Comparison of ENCODE assay signal across 8 mouse cellular contexts in the genomic region with DNA sequence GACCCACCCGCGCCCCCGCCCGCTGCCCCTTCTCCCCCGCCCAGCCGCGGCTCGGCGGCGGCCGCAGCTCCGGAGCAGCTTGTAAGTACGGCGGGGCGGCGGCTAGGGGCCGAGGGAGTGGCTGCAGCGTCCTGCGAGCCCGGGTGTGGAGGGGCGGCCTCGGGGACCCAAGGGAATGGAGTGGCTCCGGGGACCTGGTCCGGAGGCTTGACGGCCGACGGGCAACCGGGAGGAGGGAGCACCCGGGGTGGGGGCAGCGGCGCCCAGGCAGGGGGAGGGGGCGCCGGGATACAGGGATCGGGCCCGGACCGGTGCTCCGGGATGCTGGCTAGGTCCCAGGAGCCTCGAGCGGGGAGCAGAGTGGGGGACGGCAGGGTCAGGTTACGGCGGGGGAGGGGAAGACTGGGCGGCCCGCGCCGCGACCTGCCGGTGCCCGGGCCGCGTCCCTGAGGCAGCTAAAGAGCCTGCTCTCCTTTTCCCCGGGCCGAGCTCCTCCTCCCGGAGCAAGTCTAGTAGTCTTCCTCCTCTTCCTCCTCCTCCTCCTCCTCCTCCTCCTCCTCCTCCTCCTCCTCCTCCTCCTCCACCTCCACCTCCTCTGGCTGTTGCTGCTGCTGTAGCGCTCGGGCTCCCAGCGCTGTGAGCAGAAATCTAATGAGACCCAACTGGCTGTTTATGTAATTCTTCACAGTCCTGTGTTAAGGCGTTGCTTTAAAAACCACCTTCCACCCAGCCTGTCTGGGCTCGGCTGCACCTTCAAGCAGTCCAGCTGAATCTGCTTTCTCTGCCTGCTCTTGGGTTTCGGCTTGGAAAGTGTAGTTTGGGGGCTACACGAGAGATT. TPM values are rescaled to one million over a fixed set of nuclear protein-coding genes. Genes with fewer than 3 reads are reported as not detected.
DNase-seq lines count a peak whose midpoint lies in the region; ATAC-seq and TF ChIP-seq lines count a peak whose summit lies in the region.

No protein-coding gene starts in this region.

- peak overlapping the region; percentile 71 for H3K4me2 ChIP-seq in heart, embryonic 12.5 days
- H3K4me2 ChIP-seq in kidney, postnatal 0 days (ENCODE audit: low read length): peak overlapping the region; percentile 59
- H3K4me2 ChIP-seq in liver, embryonic 15.5 days: peak overlapping the region; percentile 98
- peak overlapping the region; percentile 43 for H3K4me2 ChIP-seq in neural tube, embryonic 11.5 days (ENCODE audit: low read depth)

- H3K36me3 ChIP-seq in heart, embryonic 12.5 days: peaks cover 14% of the 10 kb centered on the region
- 0 out of 2 replicates have a peak, but pooled peaks cover 9% of the 10 kb centered on the region for H3K36me3 ChIP-seq in kidney, postnatal 0 days (ENCODE audit: insufficient read depth, low read length)
- H3K36me3 ChIP-seq in liver, embryonic 15.5 days (replicated peaks): peaks cover 13% of the 10 kb centered on the region
- H3K36me3 ChIP-seq in neural tube, embryonic 11.5 days (ENCODE audit: control insufficient read depth, insufficient read depth, low read length): no peaks in the 10 kb centered on the region; the same call in 1 of the 2 replicates

- H3K4me1 ChIP-seq in embryonic fibroblast, embryonic 13.5 days (ENCODE audit: control insufficient read depth, insufficient read depth, low read length): no peaks in the 10 kb centered on the region
- H3K4me1 ChIP-seq in heart, embryonic 12.5 days (replicated peaks): peaks cover 18% of the 10 kb centered on the region
- no peaks in the 10 kb centered on the region; the same call in 1 of the 2 replicates for H3K4me1 ChIP-seq in kidney, postnatal 0 days (replicated peaks; ENCODE audit: insufficient read depth, low read length)
- H3K4me1 ChIP-seq in liver, embryonic 15.5 days (replicated peaks): peaks cover 27% of the 10 kb centered on the region
- H3K4me1 ChIP-seq in neural tube, embryonic 11.5 days (ENCODE audit: control insufficient read depth, insufficient read depth, low read length): peaks cover 13% of the 10 kb centered on the region

- no peak for TF ChIP-seq POLR2A in embryonic fibroblast, embryonic 13.5 days (IDR thresholded peaks at IDR 0.05; ENCODE audit: low read depth, low read length)

- peak overlapping the region; percentile 98 for H3K9ac ChIP-seq in heart, embryonic 12.5 days
- H3K9ac ChIP-seq in kidney, postnatal 0 days (ENCODE audit: low read depth, low read length): peak overlapping the region; percentile 98
- H3K9ac ChIP-seq in liver, embryonic 15.5 days: peak overlapping the region; percentile 98
- H3K9ac ChIP-seq in neural tube, embryonic 11.5 days (ENCODE audit: low read length): peak overlapping the region; percentile 95

- H3K9me3 ChIP-seq in heart, embryonic 12.5 days (replicated peaks): no peaks in the 10 kb centered on the region
- no peaks in the 10 kb centered on the region for H3K9me3 ChIP-seq in kidney, postnatal 0 days (replicated peaks; ENCODE audit: low read length)
- H3K9me3 ChIP-seq in liver, embryonic 15.5 days (replicated peaks): no peaks in the 10 kb centered on the region
- no peaks in the 10 kb centered on the region for H3K9me3 ChIP-seq in neural tube, embryonic 11.5 days (ENCODE audit: control insufficient read depth, low read length)

- H3K27ac ChIP-seq in embryonic fibroblast, embryonic 13.5 days (ENCODE audit: insufficient read depth, low read length): peak overlapping the region; percentile 47; the same call in 1 of the 2 replicates
- peak overlapping the region; percentile 99 for H3K27ac ChIP-seq in heart, embryonic 12.5 days (ENCODE audit: poor library complexity, severe bottlenecking)
- H3K27ac ChIP-seq in kidney, postnatal 0 days: peak overlapping the region; percentile 99
- H3K27ac ChIP-seq in liver, embryonic 15.5 days (replicated peaks): peak overlapping the region; percentile 95
- peak overlapping the region; percentile 98 for H3K27ac ChIP-seq in neural tube, embryonic 11.5 days (ENCODE audit: low read depth, low read length)

- no peak for TF ChIP-seq CTCF in embryonic fibroblast, embryonic 13.5 days (IDR thresholded peaks at IDR 0.05; ENCODE audit: borderline replicate concordance, insufficient read depth, low read length)
- no peak for TF ChIP-seq CTCF in kidney, postnatal 0 days (IDR thresholded peaks at IDR 0.05; ENCODE audit: low read depth)

- peak overlapping the region; percentile 76 for H3K4me3 ChIP-seq in embryonic fibroblast, embryonic 13.5 days (ENCODE audit: insufficient read depth, low read length)
- peak overlapping the region; percentile 93 for H3K4me3 ChIP-seq in heart, embryonic 12.5 days
- H3K4me3 ChIP-seq in kidney, postnatal 0 days (replicated peaks; ENCODE audit: low read depth, low read length): peak overlapping the region; percentile 97
- H3K4me3 ChIP-seq in liver, embryonic 15.5 days (replicated peaks): peak overlapping the region; percentile 92
- H3K4me3 ChIP-seq in neural tube, embryonic 11.5 days (ENCODE audit: low read depth, low read length): peak overlapping the region; percentile 96

- peak; percentile 30 for ATAC-seq in heart, embryonic 12.5 days (ENCODE audit: insufficient number of reproducible peaks, low FRiP score)
- ATAC-seq in kidney, postnatal 0 days (replicated peaks; ENCODE audit: low FRiP score, low read depth): peak; percentile 18
- peak; percentile 38 for ATAC-seq in liver, embryonic 15.5 days (ENCODE audit: insufficient read depth)
- ATAC-seq in neural tube, embryonic 11.5 days (ENCODE audit: insufficient read depth, low FRiP score, low TSS enrichment): peak; percentile 14

- under 1% methylated on average over 54 of the region's 61 CpGs for WGBS in heart, embryonic 12.5 days
- under 1% methylated on average over 41 of the region's 61 CpGs for WGBS in kidney, postnatal 0 days
- WGBS in liver, embryonic 15.5 days (ENCODE audit: insufficient replicate concordance): 1% methylated on average over 50 of the region's 61 CpGs
- 0% methylated on average over 43 of the region's 61 CpGs for WGBS in neural tube, embryonic 11.5 days

- no peaks in the 10 kb centered on the region for H3K27me3 ChIP-seq in heart, embryonic 12.5 days (replicated peaks)
- H3K27me3 ChIP-seq in kidney, postnatal 0 days (ENCODE audit: insufficient read depth, low read length): no peaks in the 10 kb centered on the region
- H3K27me3 ChIP-seq in liver, embryonic 15.5 days: no peaks in the 10 kb centered on the region
- H3K27me3 ChIP-seq in neural tube, embryonic 11.5 days (ENCODE audit: control insufficient read depth, insufficient read depth, low read length): no peaks in the 10 kb centered on the region

- DNase-seq in 3T3-L1 (ENCODE audit: low read depth, low spot score): peak; percentile 55
- DNase-seq in adrenal gland, postnatal 36 days: peak; percentile 76 to 83
- peak; percentile 75 for DNase-seq in kidney, postnatal 0 days (ENCODE audit: low spot score)
- DNase-seq in neural tube, embryonic 11.5 days (ENCODE audit: low spot score): peak; percentile 77
- peak; percentile 86 for DNase-seq in testis, postnatal 10 days (ENCODE audit: low spot score)

RNA-seq across cellular contexts. Expression of a gene that starts 0.6 kb away (rescaled TPM):
- 100 to 1,000 TPM; 290 to 355 TPM for total RNA-seq in adrenal gland, postnatal 36 days (2021)
- polyA plus RNA-seq in embryonic fibroblast, embryonic 13.5 days (2011; ENCODE audit: insufficient read length, low read depth, missing spikeins): 33.3 and 33.9 TPM in 2 replicates
- polyA plus RNA-seq in heart, embryonic 12.5 days (2016; fragmentation: Nextera tagmentation; extraction: Ambion mirVana): 34.9 and 35.2 TPM in 2 replicates
- polyA plus RNA-seq in kidney, postnatal 0 days (2015; fragmentation: Nextera tagmentation; extraction: Ambion mirVana): 55.2 and 56.6 TPM in 2 replicates
- 12.8 and 13.0 TPM in 2 replicates for polyA plus RNA-seq in liver, embryonic 15.5 days (2015; fragmentation: Nextera tagmentation; extraction: Ambion mirVana)
- polyA plus RNA-seq in neural tube, embryonic 11.5 days (2014; fragmentation: Nextera tagmentation; extraction: Ambion mirVana): 33.3 and 35.6 TPM in 2 replicates

RNA-seq across cellular contexts. Expression of a gene that starts 33.9 kb away (rescaled TPM):
- 1 to 10 TPM in 1 of 2 experiments, under 1 TPM in 1; 0.46 to 1.3 TPM for total RNA-seq in adrenal gland, postnatal 36 days (2021)
- polyA plus RNA-seq in embryonic fibroblast, embryonic 13.5 days (2011; ENCODE audit: insufficient read length, low read depth, missing spikeins): 0.28 and 1.1 TPM in 2 replicates
- 2.0 and 2.5 TPM in 2 replicates for polyA plus RNA-seq in heart, embryonic 12.5 days (2016; fragmentation: Nextera tagmentation; extraction: Ambion mirVana)
- 1.0 and 1.2 TPM in 2 replicates for polyA plus RNA-seq in kidney, postnatal 0 days (2015; fragmentation: Nextera tagmentation; extraction: Ambion mirVana)
- polyA plus RNA-seq in liver, embryonic 15.5 days (2015; fragmentation: Nextera tagmentation; extraction: Ambion mirVana): 0.15 TPM in 2 replicates
- polyA plus RNA-seq in neural tube, embryonic 11.5 days (2014; fragmentation: Nextera tagmentation; extraction: Ambion mirVana): 1.2 and 2.5 TPM in 2 replicates

Comparison
In these comparisons a context has a peak if more than half of its experiments do, and no peak if none do; other contexts are left out.
1. Peak in every context shown above with its lines: DNase-seq, ATAC-seq, H3K4me3 ChIP-seq and H3K27ac ChIP-seq.
2. H3K27ac ChIP-seq: peak in every context shown above with its lines; median percentile 99 in heart, embryonic 12.5 days; 99 in kidney, postnatal 0 days; 98 in neural tube, embryonic 11.5 days; 95 in liver, embryonic 15.5 days; 47 in embryonic fibroblast, embryonic 13.5 days.
3. H3K4me2 ChIP-seq: peak in every context shown above with its lines; median percentile 98 in liver, embryonic 15.5 days; 71 in heart, embryonic 12.5 days; 59 in kidney, postnatal 0 days; 43 in neural tube, embryonic 11.5 days.